Mouse (Mus musculus) thymus, adult 2 months (tissue): ENCODE measurements around the gene Btbd9.

Experiments
- CTCF ChIP-seq: fragments of 200-500 bp; IDR thresholded peaks from 2 replicates; pipeline ENCODE4 v1.5.1; 2012; ENCODE audit warnings: mild to moderate bottlenecking, control low read depth, low read length, moderate library complexity, borderline replicate concordance; ENCODE audit not compliant: control insufficient read depth, poor library complexity, insufficient read depth; ENCODE audit errors: extremely low read depth
- POLR2A ChIP-seq: fragments of 200-500 bp; IDR thresholded peaks from 2 replicates; pipeline ENCODE4 v1.6.1; 2012; ENCODE audit warnings: mild to moderate bottlenecking, low read length, control low read depth, moderate library complexity; ENCODE audit not compliant: control insufficient read depth, poor library complexity, insufficient read depth; ENCODE audit errors: extremely low read depth

DNA sequence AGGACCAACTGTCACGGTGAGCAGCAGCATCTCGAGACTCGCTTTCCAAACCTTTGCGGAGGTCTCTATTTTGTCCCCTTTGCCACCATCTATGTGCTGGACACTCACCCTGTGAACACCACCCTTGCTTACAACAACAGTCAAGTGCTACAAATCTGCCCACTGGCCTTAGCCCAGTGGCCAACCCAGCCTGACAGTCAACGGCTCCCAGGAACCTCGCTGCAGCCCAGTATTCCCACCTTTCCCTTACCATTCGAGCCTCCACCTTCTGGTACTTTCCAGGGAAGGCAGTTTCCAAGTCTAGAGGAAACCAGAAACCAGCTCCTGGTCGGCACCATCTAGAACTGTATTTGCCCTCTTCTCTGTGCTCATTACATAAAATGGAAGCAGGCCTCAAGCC lies 84.7 kb downstream of the Btbd9 start:
- TF ChIP-seq POLR2A (no peak), CTCF (no peak)
